28 mouse cellular contexts compared by ENCODE assay signal in genomic region chr7:136844282-136844681, GRCm38 (mm10). TPM values are rescaled to one million over a fixed set of nuclear protein-coding genes. Genes with fewer than 3 reads are reported as not detected.
DNase-seq lines count a peak whose midpoint lies in the region; ATAC-seq and TF ChIP-seq lines count a peak whose summit lies in the region.
"Had no signal": no experiment of that assay in that cellular context is flagged by ENCODE, and none has a peak within 500 bp of the region (broad histone marks: within the 10 kb centered on the region; RNA-seq: fewer than 3 reads in every experiment).

No protein-coding gene starts in this region.

- H3K9ac ChIP-seq in heart, embryonic 16.5 days (ENCODE audit: low read length) = no peak overlapping the region
- no peak overlapping the region for H3K9ac ChIP-seq in intestine, embryonic 14.5 days (ENCODE audit: low read length)
- no peak overlapping the region for H3K9ac ChIP-seq in intestine, postnatal 0 days (ENCODE audit: low read depth, low read length)
- H3K9ac ChIP-seq: forebrain, embryonic 15.5 days; intestine, embryonic 15.5 days; liver, embryonic 12.5 days; liver, postnatal 0 days; midbrain, embryonic 12.5 days had no signal

- ATAC-seq in frontal cortex, adult (ENCODE audit: low TSS enrichment) = peak; percentile 87
- ATAC-seq in heart, embryonic 16.5 days (replicated peaks; ENCODE audit: extremely low read depth, insufficient read depth, low FRiP score) = no peak
- no peak for ATAC-seq in intestine, embryonic 14.5 days (replicated peaks; ENCODE audit: low FRiP score, low TSS enrichment, low read depth)
- ATAC-seq in intestine, postnatal 0 days = no peak
- ATAC-seq: intestine, embryonic 15.5 days; liver, embryonic 12.5 days; liver, postnatal 0 days had no signal

- no peak overlapping the region for H3K4me2 ChIP-seq in heart, embryonic 16.5 days (ENCODE audit: low read depth, low read length)
- no peak overlapping the region for H3K4me2 ChIP-seq in intestine, embryonic 14.5 days (ENCODE audit: low read length)
- H3K4me2 ChIP-seq in intestine, postnatal 0 days (replicated peaks; ENCODE audit: low read depth) = no peak overlapping the region
- H3K4me2 ChIP-seq: forebrain, embryonic 15.5 days; heart, embryonic 11.5 days; intestine, embryonic 15.5 days; liver, embryonic 12.5 days; midbrain, embryonic 12.5 days had no signal

- H3K4me3 ChIP-seq in heart, embryonic 16.5 days (ENCODE audit: low read length) = no peak overlapping the region
- no peak overlapping the region for H3K4me3 ChIP-seq in intestine, embryonic 14.5 days (ENCODE audit: low read depth, low read length)
- H3K4me3 ChIP-seq in intestine, postnatal 0 days (ENCODE audit: low read depth, low read length) = no peak overlapping the region
- H3K4me3 ChIP-seq: erythroblast, embryonic 14.5 days; forebrain, embryonic 15.5 days; intestine, embryonic 15.5 days; liver, embryonic 12.5 days; midbrain, embryonic 12.5 days had no signal

- H3K27ac ChIP-seq in heart, embryonic 16.5 days (ENCODE audit: low read length) = 0 out of 2 replicates have a peak overlapping the region, but pooled peaks have one; percentile 24
- 0 out of 2 replicates have a peak overlapping the region, but pooled peaks have one; percentile 5 for H3K27ac ChIP-seq in intestine, embryonic 14.5 days (ENCODE audit: low read depth)
- no peak overlapping the region for H3K27ac ChIP-seq in intestine, postnatal 0 days (ENCODE audit: low read depth, low read length)
- H3K27ac ChIP-seq: forebrain, embryonic 15.5 days; intestine, embryonic 15.5 days; liver, embryonic 12.5 days; midbrain, embryonic 12.5 days had no signal

- peaks cover 7% of the 10 kb centered on the region for H3K4me1 ChIP-seq in heart, embryonic 16.5 days (ENCODE audit: control insufficient read depth, insufficient read depth, low read length)
- peaks cover 22% of the 10 kb centered on the region for H3K4me1 ChIP-seq in intestine, embryonic 14.5 days (replicated peaks; ENCODE audit: control insufficient read depth, insufficient read depth, low read length)
- H3K4me1 ChIP-seq in intestine, postnatal 0 days (replicated peaks; ENCODE audit: control insufficient read depth, insufficient read depth, low read length) = no peaks in the 10 kb centered on the region
- H3K4me1 ChIP-seq: liver, embryonic 12.5 days had no signal

- WGBS in heart, embryonic 16.5 days = 29% methylated on average over 5 of the region's 5 CpGs
- 19% methylated on average over 5 of the region's 5 CpGs for WGBS in intestine, embryonic 14.5 days
- WGBS in intestine, postnatal 0 days = 43% methylated on average over 5 of the region's 5 CpGs

- no peaks in the 10 kb centered on the region for H3K27me3 ChIP-seq in heart, embryonic 16.5 days (ENCODE audit: control insufficient read depth, insufficient read depth, low read length)
- H3K27me3 ChIP-seq in intestine, embryonic 14.5 days (replicated peaks; ENCODE audit: control insufficient read depth, insufficient read depth, low read length) = no peaks in the 10 kb centered on the region
- no peaks in the 10 kb centered on the region for H3K27me3 ChIP-seq in intestine, postnatal 0 days (replicated peaks; ENCODE audit: control insufficient read depth, insufficient read depth, low read length)
- H3K27me3 ChIP-seq: intestine, embryonic 15.5 days; liver, embryonic 12.5 days had no signal

- intact Hi-C loops in heart, postnatal 25 days (cut with DNase I) = no loop called here

- no peak for TF ChIP-seq CTCF in intestine, postnatal 0 days (IDR thresholded peaks at IDR 0.05; ENCODE audit: low read depth)

- H3K9me3 ChIP-seq in heart, embryonic 16.5 days (replicated peaks; ENCODE audit: control insufficient read depth, low read length) = no peaks in the 10 kb centered on the region
- H3K9me3 ChIP-seq in intestine, embryonic 14.5 days (ENCODE audit: control insufficient read depth, low read length) = no peaks in the 10 kb centered on the region
- no peaks in the 10 kb centered on the region for H3K9me3 ChIP-seq in intestine, postnatal 0 days (ENCODE audit: control insufficient read depth)
- H3K9me3 ChIP-seq: forebrain, embryonic 15.5 days; intestine, embryonic 15.5 days; liver, embryonic 12.5 days; midbrain, embryonic 12.5 days had no signal

- DNase-seq in frontal cortex, postnatal 10 days (ENCODE audit: low spot score in 2 of 2) = no peak
- no peak for DNase-seq in heart, postnatal 25 days (ENCODE audit: low spot score)
- no peak for DNase-seq in intestine, embryonic 14.5 days (ENCODE audit: low spot score)
- peak; percentile 64 for DNase-seq in brain, adult 2 months (ENCODE audit: low read depth, low spot score)
- DNase-seq in embryo, embryonic 11 days = no peak
- DNase-seq: adrenal gland, postnatal 14 days; cerebellum, adult 11-12 months; cerebellum, adult 9-11 months; heart, postnatal 4 days; kidney, adult 8-10 months; kidney, postnatal 10 days; layer of hippocampus, postnatal 36 days; left cerebral cortex, postnatal 4 days; liver, postnatal 0 days; lung, postnatal 36 days; right cerebral cortex, adult 18-20 months; spleen, adult 18-20 months; thymus, adult 18-20 months; thymus, postnatal 25 days had no signal

- no peaks in the 10 kb centered on the region for H3K36me3 ChIP-seq in heart, embryonic 16.5 days (ENCODE audit: control insufficient read depth, insufficient read depth)
- H3K36me3 ChIP-seq in intestine, embryonic 14.5 days (ENCODE audit: control insufficient read depth, insufficient read depth, low read length) = no peaks in the 10 kb centered on the region
- H3K36me3 ChIP-seq in intestine, postnatal 0 days (ENCODE audit: control insufficient read depth, insufficient read depth) = no peaks in the 10 kb centered on the region
- H3K36me3 ChIP-seq: forebrain, embryonic 15.5 days; intestine, embryonic 15.5 days; liver, embryonic 12.5 days; midbrain, embryonic 12.5 days had no signal

RNA-seq across cellular contexts. Expression of gene Mgmt, which starts 50.1 kb away (rescaled TPM):
- 7.7 TPM in 2 replicates for polyA plus RNA-seq in heart, embryonic 16.5 days (2015; fragmentation: Nextera tagmentation; extraction: Ambion mirVana)
- 1 to 10 TPM; 3.1 to 3.2 TPM for total RNA-seq in heart, postnatal 25 days (2021)
- 7.2 and 8.7 TPM in 2 replicates for polyA plus RNA-seq in intestine, embryonic 14.5 days (2014; fragmentation: Nextera tagmentation; extraction: Ambion mirVana)
- 2.5 TPM in 2 replicates for polyA plus RNA-seq in intestine, postnatal 0 days (2015; fragmentation: Nextera tagmentation; extraction: Ambion mirVana)
